Mouse (Mus musculus): ENCODE results near the gene Rgs6. TPM values are rescaled to one million over a fixed set of nuclear protein-coding genes. Genes with fewer than 3 reads are reported as not detected.

Gene Rgs6
- polyA plus RNA-seq, 1 experiment from 2014 or later = 8.6 TPM

DNA sequence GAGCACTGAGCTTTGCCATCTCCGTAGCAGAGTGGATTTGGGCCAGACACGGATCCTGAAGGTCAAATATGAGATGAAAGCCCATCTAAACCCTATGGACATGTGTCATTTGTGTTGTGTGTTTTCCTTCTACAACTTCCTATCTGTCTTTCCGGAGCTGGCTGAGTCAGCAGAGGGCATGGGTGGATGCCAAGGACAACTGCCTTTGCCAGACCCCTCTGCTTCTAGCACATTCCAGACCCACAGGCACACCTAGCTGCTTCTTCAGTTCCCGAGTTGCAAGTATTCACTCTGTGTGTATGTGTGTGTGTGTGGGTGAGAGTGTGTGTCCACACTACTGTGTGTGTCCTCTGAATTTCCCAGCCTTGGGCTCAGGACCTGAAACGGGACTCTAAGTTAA lies 547.9 kb downstream of the Rgs6 start:
- Histone ChIP-seq H3K4me3 (no peak overlapping the region), H3K27me3 (no peaks in the 10 kb centered on the region), H3K9ac (no peak overlapping the region), H3K9me3 (no peaks in the 10 kb centered on the region), H3K4me2 (no peak overlapping the region), H3K36me3 (no peaks in the 10 kb centered on the region), H3K27ac (replicated peaks) (no peak overlapping the region), H3K4me1 (replicated peaks) (peaks cover 6% of the 10 kb centered on the region; the same call in 1 of the 2 replicates)
- ATAC-seq (ENCODE audit: low FRiP score, low read depth) = no peak
- 86% methylated on average over 5 of the region's 5 CpGs for WGBS

DNA sequence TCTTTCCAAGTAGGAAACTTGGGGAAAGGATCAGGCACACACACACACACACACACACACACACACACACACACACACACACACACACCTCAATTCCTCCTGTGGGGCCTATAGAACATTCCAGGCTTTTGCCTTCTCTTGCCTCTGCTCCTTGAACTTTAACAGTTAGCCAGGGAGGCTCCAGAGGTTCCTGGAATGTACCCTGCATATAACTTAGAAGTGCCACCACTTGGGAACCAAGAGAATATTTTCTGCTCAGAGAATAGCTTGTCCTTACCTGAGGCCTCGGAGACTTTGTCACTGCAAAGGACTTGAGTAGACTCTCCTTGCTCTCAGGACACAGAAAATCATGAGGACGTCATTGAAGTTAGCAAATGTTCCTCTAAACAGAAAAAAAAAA lies 548.4 kb downstream of the Rgs6 start:
- 84% methylated on average over 2 of the region's 2 CpGs for WGBS
- no peak for ATAC-seq (ENCODE audit: low FRiP score, low read depth)

DNA sequence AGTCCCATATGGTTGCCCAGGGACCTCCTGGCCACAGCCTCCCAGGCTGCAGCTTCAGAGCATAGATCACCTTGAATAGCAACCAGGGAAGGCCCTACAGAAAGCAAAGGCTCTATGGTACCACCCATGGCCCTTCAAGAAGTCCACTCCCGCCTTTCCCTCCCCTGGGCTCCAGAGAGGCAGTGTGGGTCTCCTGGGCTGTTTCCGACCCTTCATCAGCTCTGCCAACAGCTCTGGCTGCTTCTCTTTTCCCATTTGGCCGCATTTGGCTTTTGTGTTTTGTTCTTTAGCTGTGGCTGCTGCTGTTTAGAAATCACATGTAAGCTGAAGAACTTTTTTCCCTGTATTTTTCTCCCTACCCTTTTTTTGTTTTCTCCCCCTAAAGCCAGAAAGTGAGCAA lies 548.9 kb downstream of the Rgs6 start:
- 54% methylated on average over 3 of the region's 3 CpGs for WGBS
- H3K4me2 ChIP-seq = no peak overlapping the region
- H3K27me3 ChIP-seq = no peaks in the 10 kb centered on the region
- H3K4me3 ChIP-seq = no peak overlapping the region
- H3K27ac ChIP-seq (replicated peaks) = no peak overlapping the region
- H3K9me3 ChIP-seq = no peaks in the 10 kb centered on the region
- no peak overlapping the region for H3K9ac ChIP-seq
- peaks cover under 1% of the 10 kb centered on the region; the same call in 1 of the 2 replicates for H3K4me1 ChIP-seq (replicated peaks)
- no peak for ATAC-seq (ENCODE audit: low FRiP score, low read depth)
- no peaks in the 10 kb centered on the region for H3K36me3 ChIP-seq

More for the DNA sequence above, 548.4 kb downstream of the Rgs6 start:
- Histone ChIP-seq H3K9ac (no peak overlapping the region), H3K4me3 (no peak overlapping the region), H3K4me1 (replicated peaks) (peaks cover 6% of the 10 kb centered on the region; the same call in 1 of the 2 replicates), H3K27me3 (no peaks in the 10 kb centered on the region), H3K36me3 (no peaks in the 10 kb centered on the region), H3K4me2 (no peak overlapping the region), H3K9me3 (no peaks in the 10 kb centered on the region), H3K27ac (replicated peaks) (no peak overlapping the region)

DNA sequence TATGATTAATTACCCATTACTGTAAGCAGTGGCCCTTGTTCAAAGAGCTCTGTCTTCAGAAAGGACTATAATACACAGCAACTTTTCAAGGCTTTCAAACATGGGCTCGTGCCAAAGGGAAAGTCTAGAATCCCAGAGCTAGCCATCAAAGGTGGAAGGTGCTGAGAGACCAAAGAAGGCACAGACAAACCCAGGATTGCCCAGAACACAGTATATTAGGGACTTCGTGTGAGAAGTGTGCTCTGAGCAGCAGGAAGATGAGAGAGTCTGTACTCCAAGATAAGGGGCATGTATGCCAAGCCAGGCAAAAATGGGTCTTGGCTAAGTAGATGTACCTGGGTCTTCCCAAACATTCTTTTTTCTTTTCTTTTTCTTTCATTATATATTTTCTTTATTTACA lies 553.1 kb downstream of the Rgs6 start:
- H3K4me1 ChIP-seq (replicated peaks) = peaks cover 16% of the 10 kb centered on the region
- WGBS = 60% methylated on average over 2 of the region's 2 CpGs
- H3K9ac ChIP-seq = no peak overlapping the region
- H3K27me3 ChIP-seq = no peaks in the 10 kb centered on the region
- no peak for ATAC-seq (ENCODE audit: low FRiP score, low read depth)
- no peak overlapping the region for H3K4me2 ChIP-seq
- H3K9me3 ChIP-seq = no peaks in the 10 kb centered on the region
- H3K27ac ChIP-seq (replicated peaks) = no peak overlapping the region
- no peak overlapping the region for H3K4me3 ChIP-seq
- H3K36me3 ChIP-seq = no peaks in the 10 kb centered on the region

DNA sequence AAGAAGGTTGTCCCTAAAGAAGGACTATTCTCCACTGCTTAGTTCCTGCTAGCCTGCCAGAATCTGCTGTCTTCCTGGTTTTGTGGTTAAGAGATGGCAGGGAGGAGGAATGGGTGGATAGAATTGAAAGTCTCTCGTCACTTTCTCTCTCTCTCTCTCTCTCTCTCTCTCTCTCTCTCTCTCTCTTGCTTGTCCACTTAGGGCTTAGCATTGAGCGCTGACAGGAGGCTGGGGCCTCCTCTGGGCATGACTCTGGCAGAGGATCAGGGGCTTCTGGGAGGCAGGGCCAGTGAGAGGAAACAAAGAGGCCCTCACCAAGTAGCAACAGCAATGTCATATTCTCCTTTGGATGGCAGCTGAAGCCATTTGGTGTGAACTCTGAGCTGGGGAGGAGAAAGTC lies 554.4 kb downstream of the Rgs6 start:
- H3K4me2 ChIP-seq = no peak overlapping the region

DNA sequence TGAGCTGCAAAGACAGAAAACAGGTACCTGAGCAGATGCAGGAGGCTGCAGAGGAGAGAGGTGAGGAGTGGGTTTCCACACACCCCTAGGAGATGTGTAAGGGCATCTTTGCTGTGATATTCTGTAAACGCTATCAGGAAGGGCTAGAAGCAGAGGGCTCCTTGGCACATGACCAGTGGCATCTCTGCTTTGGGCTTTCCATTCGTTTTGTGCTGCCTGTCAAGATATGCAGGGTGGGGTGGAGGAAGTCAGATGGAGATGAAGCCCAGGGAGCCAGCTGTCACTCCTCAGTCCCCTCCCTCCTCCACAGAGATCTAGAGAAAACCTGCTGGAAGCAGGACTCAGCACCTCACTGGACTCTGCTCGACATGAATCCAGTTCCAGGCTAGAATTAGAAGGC lies 555.0 kb downstream of the Rgs6 start:
- Histone ChIP-seq H3K4me1 (replicated peaks) (peaks cover 24% of the 10 kb centered on the region), H3K27ac (replicated peaks) (no peak overlapping the region), H3K4me3 (no peak overlapping the region), H3K9ac (no peak overlapping the region), H3K4me2 (no peak overlapping the region), H3K27me3 (no peaks in the 10 kb centered on the region), H3K9me3 (no peaks in the 10 kb centered on the region), H3K36me3 (no peaks in the 10 kb centered on the region)
- 32% methylated on average over 3 of the region's 3 CpGs for WGBS
- ATAC-seq (ENCODE audit: low FRiP score, low read depth) = no peak

More for the DNA sequence above, 554.4 kb downstream of the Rgs6 start:
- 50% methylated on average over 2 of the region's 2 CpGs for WGBS
- Histone ChIP-seq H3K9ac (no peak overlapping the region), H3K9me3 (no peaks in the 10 kb centered on the region), H3K36me3 (no peaks in the 10 kb centered on the region), H3K4me1 (replicated peaks) (peaks cover 24% of the 10 kb centered on the region), H3K27me3 (no peaks in the 10 kb centered on the region), H3K27ac (replicated peaks) (no peak overlapping the region), H3K4me3 (no peak overlapping the region)
- no peak for ATAC-seq (ENCODE audit: low FRiP score, low read depth)

DNA sequence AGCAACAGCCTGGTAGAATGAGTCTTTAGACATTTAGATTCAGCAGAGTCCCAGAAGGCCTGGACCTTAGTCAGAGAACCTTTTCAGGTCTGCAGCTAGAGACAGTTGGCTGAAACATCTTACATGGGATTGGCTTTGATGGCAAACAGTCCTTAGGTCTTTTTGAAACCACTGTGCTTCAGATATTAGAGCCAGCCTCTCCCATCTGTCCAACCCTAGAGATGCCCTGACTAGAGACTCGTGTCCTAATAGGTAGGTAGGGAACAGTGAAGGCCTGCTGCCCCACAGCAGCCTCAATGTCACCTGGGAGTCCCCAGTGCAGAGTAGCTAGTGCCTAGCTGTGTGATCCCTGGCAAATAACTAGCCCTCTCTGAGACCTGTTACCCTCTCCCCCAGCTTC lies 555.5 kb downstream of the Rgs6 start:
- Histone ChIP-seq H3K36me3 (no peaks in the 10 kb centered on the region), H3K4me3 (no peak overlapping the region), H3K9ac (no peak overlapping the region), H3K27me3 (no peaks in the 10 kb centered on the region), H3K4me2 (no peak overlapping the region), H3K4me1 (replicated peaks) (peaks cover 24% of the 10 kb centered on the region), H3K9me3 (no peaks in the 10 kb centered on the region), H3K27ac (replicated peaks) (no peak overlapping the region)
- ATAC-seq (ENCODE audit: low FRiP score, low read depth) = no peak
- 73% methylated on average over 1 of the region's 1 CpGs for WGBS

DNA sequence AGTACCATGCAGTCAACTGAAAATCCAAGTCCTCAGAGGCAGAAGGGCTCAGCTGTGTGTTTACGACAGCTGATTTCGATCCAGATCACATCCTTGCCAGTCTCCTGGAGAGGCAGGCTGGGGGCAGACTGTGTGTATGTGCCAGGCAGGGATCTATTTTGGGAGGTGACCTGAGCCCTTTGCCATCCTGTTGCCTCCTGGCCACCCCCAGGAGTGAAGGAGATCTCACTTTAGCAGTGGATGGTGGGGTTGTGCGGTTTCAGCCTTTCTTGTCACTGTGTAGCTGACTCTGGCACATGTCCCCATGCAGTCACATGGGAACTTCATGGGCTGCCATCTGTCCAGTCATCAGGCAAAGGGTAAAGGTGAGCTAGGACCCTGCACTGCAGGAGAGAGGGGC lies 557.0 kb downstream of the Rgs6 start:
- H3K9ac ChIP-seq = no peak overlapping the region
- H3K36me3 ChIP-seq = no peaks in the 10 kb centered on the region
- H3K4me3 ChIP-seq = no peak overlapping the region
- no peak overlapping the region for H3K27ac ChIP-seq (replicated peaks)
- WGBS = 58% methylated on average over 3 of the region's 3 CpGs
- H3K4me2 ChIP-seq = no peak overlapping the region
- ATAC-seq (ENCODE audit: low FRiP score, low read depth) = peak; percentile 42; the same call in 1 of the 2 replicates
- no peaks in the 10 kb centered on the region for H3K9me3 ChIP-seq
- no peaks in the 10 kb centered on the region for H3K27me3 ChIP-seq
- peaks cover 24% of the 10 kb centered on the region for H3K4me1 ChIP-seq (replicated peaks)

DNA sequence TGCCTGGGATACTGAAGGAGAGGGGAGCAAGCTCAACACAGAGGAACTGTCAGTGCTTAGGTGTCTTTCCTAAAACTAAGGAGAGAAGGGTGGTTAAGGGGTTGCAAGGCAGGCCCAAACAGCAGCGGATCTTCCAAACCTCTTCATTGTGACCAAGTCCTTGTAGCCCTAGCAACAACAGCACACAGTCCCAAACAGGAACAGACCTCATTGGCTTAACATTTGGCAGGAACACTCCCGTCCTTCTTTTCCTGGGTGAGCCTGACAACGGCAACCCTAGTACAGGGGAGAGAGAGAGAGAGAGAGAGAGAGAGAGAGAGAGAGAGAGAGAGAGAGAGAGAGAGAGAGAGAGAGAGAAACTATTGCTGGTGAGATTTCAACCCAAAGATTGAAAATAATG lies 557.8 kb downstream of the Rgs6 start:
- peaks cover 24% of the 10 kb centered on the region for H3K4me1 ChIP-seq (replicated peaks)
- no peak for ATAC-seq (ENCODE audit: low FRiP score, low read depth)
- no peak overlapping the region for H3K4me3 ChIP-seq
- no peaks in the 10 kb centered on the region for H3K9me3 ChIP-seq
- no peaks in the 10 kb centered on the region for H3K36me3 ChIP-seq
- no peaks in the 10 kb centered on the region for H3K27me3 ChIP-seq
- WGBS = 85% methylated on average over 2 of the region's 3 CpGs
- no peak overlapping the region for H3K9ac ChIP-seq
- H3K27ac ChIP-seq (replicated peaks) = no peak overlapping the region
- no peak overlapping the region for H3K4me2 ChIP-seq

DNA sequence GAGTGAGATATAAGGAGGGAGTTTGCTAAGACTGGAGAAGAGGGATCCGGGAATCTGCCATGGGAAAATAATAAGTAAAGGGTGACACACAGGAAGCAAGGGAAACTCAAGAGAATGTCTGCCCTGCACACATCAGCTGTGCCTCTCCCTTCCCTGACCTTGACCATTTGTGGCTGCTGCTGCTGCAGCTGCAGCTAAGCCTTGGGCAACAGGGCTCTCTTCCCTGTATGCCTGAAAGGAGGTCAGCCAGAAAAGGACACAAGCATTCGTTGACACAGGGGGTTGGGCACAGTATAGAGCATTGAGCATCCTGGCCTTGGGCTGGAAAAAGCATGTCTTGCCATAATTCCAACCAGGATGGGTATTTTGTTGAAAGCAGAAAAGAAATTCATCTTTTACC lies 558.8 kb downstream of the Rgs6 start:
- Histone ChIP-seq H3K36me3 (no peaks in the 10 kb centered on the region), H3K4me2 (no peak overlapping the region), H3K9ac (no peak overlapping the region), H3K9me3 (no peaks in the 10 kb centered on the region), H3K27me3 (no peaks in the 10 kb centered on the region), H3K27ac (replicated peaks) (0 out of 2 replicates have a peak overlapping the region, but pooled peaks have one; percentile 6), H3K4me3 (no peak overlapping the region), H3K4me1 (replicated peaks) (peaks cover 24% of the 10 kb centered on the region)
- WGBS = 65% methylated on average over 2 of the region's 2 CpGs
- ATAC-seq (ENCODE audit: low FRiP score, low read depth) = no peak

DNA sequence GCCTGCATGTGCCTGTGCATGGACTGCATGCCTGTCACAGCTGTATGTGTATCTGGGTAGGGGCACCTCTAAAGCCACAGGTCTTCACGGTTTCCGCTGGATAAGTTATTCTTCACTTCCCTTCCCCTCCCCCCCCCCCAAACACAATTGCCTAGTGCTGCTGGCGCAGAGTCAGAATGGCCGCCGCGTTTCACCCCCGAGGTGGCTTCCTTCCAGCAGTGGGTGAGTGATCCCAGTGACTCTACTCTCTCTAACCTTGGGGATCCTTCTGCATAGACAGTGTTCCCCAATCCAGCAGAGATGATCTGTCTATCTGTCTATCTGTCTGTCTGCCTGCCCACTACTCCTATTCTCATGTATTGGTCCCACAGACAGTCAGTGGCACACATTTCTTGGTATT lies 561.9 kb downstream of the Rgs6 start:
- H3K27ac ChIP-seq (replicated peaks) = no peak overlapping the region

DNA sequence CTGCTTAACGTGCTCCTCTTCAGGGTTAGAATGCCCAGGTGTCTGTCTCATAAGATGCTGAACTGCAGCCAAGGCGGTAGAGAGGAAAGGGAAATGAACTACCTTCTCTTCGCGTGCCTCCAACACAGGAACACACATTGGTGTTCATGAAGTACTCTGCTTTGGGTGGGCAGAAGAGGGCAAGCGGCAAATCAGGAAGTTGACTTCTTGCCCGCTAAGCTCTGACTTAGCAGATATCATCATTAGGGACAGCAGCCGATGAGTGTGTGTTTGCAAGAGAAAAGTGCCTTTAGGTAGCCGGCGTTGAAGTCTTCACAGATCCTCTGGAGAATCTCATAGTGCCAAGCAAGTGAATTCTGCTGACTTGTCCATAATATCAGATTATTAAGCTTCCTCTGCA lies 562.7 kb downstream of the Rgs6 start:
- Histone ChIP-seq H3K4me3 (no peak overlapping the region), H3K4me1 (replicated peaks) (peaks cover 14% of the 10 kb centered on the region), H3K9me3 (no peaks in the 10 kb centered on the region), H3K9ac (no peak overlapping the region), H3K27ac (replicated peaks) (no peak overlapping the region), H3K36me3 (no peaks in the 10 kb centered on the region), H3K27me3 (no peaks in the 10 kb centered on the region), H3K4me2 (no peak overlapping the region)
- ATAC-seq (ENCODE audit: low FRiP score, low read depth) = no peak
- WGBS = 92% methylated on average over 9 of the region's 9 CpGs

More for the DNA sequence above, 561.9 kb downstream of the Rgs6 start:
- no peak overlapping the region for H3K4me2 ChIP-seq
- no peaks in the 10 kb centered on the region for H3K9me3 ChIP-seq
- H3K36me3 ChIP-seq = no peaks in the 10 kb centered on the region
- H3K4me3 ChIP-seq = no peak overlapping the region
- no peaks in the 10 kb centered on the region for H3K27me3 ChIP-seq
- WGBS = 80% methylated on average over 7 of the region's 7 CpGs
- peaks cover 18% of the 10 kb centered on the region for H3K4me1 ChIP-seq (replicated peaks)
- H3K9ac ChIP-seq = no peak overlapping the region
- ATAC-seq (ENCODE audit: low FRiP score, low read depth) = no peak

DNA sequence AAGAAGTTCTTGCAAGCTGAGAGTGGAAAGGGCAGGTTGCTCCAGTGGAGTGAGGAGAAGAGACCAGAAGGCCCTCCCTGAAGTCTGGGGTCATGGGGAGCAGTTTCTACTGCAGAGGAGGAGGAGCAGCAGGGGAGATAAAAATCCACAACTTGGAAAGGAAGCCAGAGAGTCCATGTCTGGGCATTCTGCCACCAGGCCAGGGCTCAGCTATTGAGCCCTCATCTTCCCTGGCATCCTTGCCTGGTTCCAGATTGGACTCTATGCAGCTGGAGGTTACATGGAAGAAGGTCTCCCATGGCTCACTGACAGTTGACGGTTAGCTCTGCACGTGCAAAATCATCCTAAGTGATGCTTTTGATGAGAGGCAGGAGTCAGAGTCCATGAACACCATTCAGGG lies 563.4 kb downstream of the Rgs6 start:
- no peak for ATAC-seq (ENCODE audit: low FRiP score, low read depth)
- no peaks in the 10 kb centered on the region for H3K36me3 ChIP-seq
- H3K9ac ChIP-seq = no peak overlapping the region
- H3K4me1 ChIP-seq (replicated peaks) = peaks cover 11% of the 10 kb centered on the region
- no peak overlapping the region for H3K4me2 ChIP-seq
- H3K27me3 ChIP-seq = no peaks in the 10 kb centered on the region
- no peaks in the 10 kb centered on the region for H3K9me3 ChIP-seq
- no peak overlapping the region for H3K27ac ChIP-seq (replicated peaks)
- 66% methylated on average over 2 of the region's 2 CpGs for WGBS
- H3K4me3 ChIP-seq = no peak overlapping the region
